9 mouse cellular contexts compared by ENCODE assay signal in the genomic region with DNA sequence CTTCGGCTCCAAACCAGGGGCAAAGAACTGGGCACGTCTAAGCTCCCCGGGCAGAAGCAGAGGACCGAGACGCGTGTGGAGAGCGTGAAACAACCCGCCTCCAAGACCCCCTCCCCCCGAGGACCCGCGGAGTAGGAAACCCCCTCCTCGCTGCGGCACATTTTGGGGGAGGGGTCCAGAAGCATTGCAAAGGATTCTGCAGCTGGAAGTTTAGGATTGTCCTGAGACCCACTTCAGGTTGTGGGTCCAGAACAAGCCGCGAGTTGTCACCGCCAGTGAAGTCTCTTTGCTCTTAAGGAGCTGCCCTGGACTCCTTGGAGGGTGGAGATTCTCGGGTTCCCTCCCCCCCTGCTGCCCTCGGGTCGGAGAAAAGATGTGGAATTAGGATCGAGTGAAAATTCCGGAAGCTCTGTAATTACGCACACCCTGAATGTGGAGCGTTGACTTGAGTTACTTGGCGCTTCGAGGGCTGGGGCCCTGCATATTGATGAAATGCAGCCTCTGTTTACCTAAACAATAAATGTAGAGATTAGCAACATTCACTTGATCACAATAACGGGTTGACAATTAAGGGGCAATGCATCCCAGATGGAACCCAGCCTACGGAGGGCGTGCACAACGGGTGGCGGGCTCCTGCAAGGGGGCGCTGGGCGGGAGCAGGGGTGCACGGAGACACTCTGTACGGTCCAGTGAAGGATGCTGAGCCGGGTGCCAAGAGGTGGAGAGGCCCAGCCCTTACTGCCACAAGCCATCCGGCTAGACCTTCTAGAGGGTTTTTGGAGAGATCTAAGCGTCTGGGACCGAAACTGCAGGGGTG. TPM values are rescaled to one million over a fixed set of nuclear protein-coding genes. Genes with fewer than 3 reads are reported as not detected.
DNase-seq lines count a peak whose midpoint lies in the region; ATAC-seq lines count a peak whose summit lies in the region.
"Had no signal": no experiment of that assay in that cellular context is flagged by ENCODE, and none has a peak within 500 bp of the region (broad histone marks: within the 10 kb centered on the region; RNA-seq: fewer than 3 reads in every experiment).

No protein-coding gene starts in this region.

- H3K27me3 ChIP-seq in kidney, embryonic 15.5 days = peaks cover 73% of the 10 kb centered on the region
- H3K27me3 ChIP-seq in embryonic facial prominence, embryonic 15.5 days = peaks cover 44% of the 10 kb centered on the region
- H3K27me3 ChIP-seq in intestine, embryonic 15.5 days (replicated peaks) = peaks cover 55% of the 10 kb centered on the region
- H3K27me3 ChIP-seq in neural tube, embryonic 12.5 days (replicated peaks) = peaks cover 69% of the 10 kb centered on the region

- no peaks in the 10 kb centered on the region for H3K9me3 ChIP-seq in kidney, embryonic 15.5 days (replicated peaks)
- H3K9me3 ChIP-seq in embryonic facial prominence, embryonic 15.5 days (replicated peaks) = no peaks in the 10 kb centered on the region
- no peaks in the 10 kb centered on the region for H3K9me3 ChIP-seq in intestine, embryonic 15.5 days
- H3K9me3 ChIP-seq in neural tube, embryonic 12.5 days = no peaks in the 10 kb centered on the region

- peak overlapping the region; percentile 53 for H3K4me3 ChIP-seq in kidney, embryonic 15.5 days (replicated peaks)
- H3K4me3 ChIP-seq in embryonic facial prominence, embryonic 15.5 days (replicated peaks) = peak overlapping the region; percentile 51
- H3K4me3 ChIP-seq in intestine, embryonic 15.5 days (replicated peaks) = peak overlapping the region; percentile 41
- H3K4me3 ChIP-seq in neural tube, embryonic 12.5 days = peak overlapping the region; percentile 29

- H3K36me3 ChIP-seq in kidney, embryonic 15.5 days = no peaks in the 10 kb centered on the region
- H3K36me3 ChIP-seq in embryonic facial prominence, embryonic 15.5 days = no peaks in the 10 kb centered on the region
- H3K36me3 ChIP-seq in intestine, embryonic 15.5 days = no peaks in the 10 kb centered on the region
- H3K36me3 ChIP-seq in neural tube, embryonic 12.5 days = no peaks in the 10 kb centered on the region

- peak; percentile 52; the same call in 1 of the 2 replicates for ATAC-seq in kidney, embryonic 15.5 days (replicated peaks; ENCODE audit: low FRiP score)
- peak; percentile 57; the same call in 1 of the 2 replicates for ATAC-seq in embryonic facial prominence, embryonic 15.5 days (ENCODE audit: insufficient number of reproducible peaks, low FRiP score, low TSS enrichment, low read depth)
- peak; percentile 59 for ATAC-seq in intestine, embryonic 15.5 days
- no peak for ATAC-seq in neural tube, embryonic 12.5 days (ENCODE audit: low FRiP score, low read depth)
- no peak for ATAC-seq in cerebellum, adult (ENCODE audit: insufficient number of reproducible peaks, low FRiP score, low TSS enrichment)
- ATAC-seq in megakaryocyte progenitor cell, adult 5-6 weeks (replicated peaks; ENCODE audit: poor library complexity) = no peak

- H3K27ac ChIP-seq in kidney, embryonic 15.5 days = no peak overlapping the region
- H3K27ac ChIP-seq in embryonic facial prominence, embryonic 15.5 days (replicated peaks) = peak overlapping the region; percentile 12
- H3K27ac ChIP-seq in intestine, embryonic 15.5 days = no peak overlapping the region
- H3K27ac ChIP-seq in neural tube, embryonic 12.5 days = no peak overlapping the region

- peak overlapping the region; percentile 89 for H3K4me2 ChIP-seq in kidney, embryonic 15.5 days
- H3K4me2 ChIP-seq in embryonic facial prominence, embryonic 15.5 days (replicated peaks) = peak overlapping the region; percentile 78
- H3K4me2 ChIP-seq in intestine, embryonic 15.5 days (replicated peaks) = peak overlapping the region; percentile 79
- H3K4me2 ChIP-seq in neural tube, embryonic 12.5 days (replicated peaks) = peak overlapping the region; percentile 58

- H3K4me1 ChIP-seq in kidney, embryonic 15.5 days = peaks cover 21% of the 10 kb centered on the region
- peaks cover 22% of the 10 kb centered on the region for H3K4me1 ChIP-seq in embryonic facial prominence, embryonic 15.5 days
- peaks cover 15% of the 10 kb centered on the region for H3K4me1 ChIP-seq in intestine, embryonic 15.5 days (replicated peaks)
- H3K4me1 ChIP-seq in neural tube, embryonic 12.5 days = peaks cover 7% of the 10 kb centered on the region; the same call in 1 of the 2 replicates

- 1% methylated on average over 38 of the region's 38 CpGs for whole genome bisulfite sequencing in kidney, embryonic 15.5 days
- WGBS in embryonic facial prominence, embryonic 15.5 days = 1% methylated on average over 38 of the region's 38 CpGs
- WGBS in intestine, embryonic 15.5 days = 1% methylated on average over 38 of the region's 38 CpGs
- 1% methylated on average over 38 of the region's 38 CpGs for WGBS in neural tube, embryonic 12.5 days

- H3K9ac ChIP-seq in kidney, embryonic 15.5 days = peak overlapping the region; percentile 1; the same call in 1 of the 2 replicates
- 0 out of 2 replicates have a peak overlapping the region, but pooled peaks have one; percentile 10 for H3K9ac ChIP-seq in embryonic facial prominence, embryonic 15.5 days
- peak overlapping the region; percentile 18 for H3K9ac ChIP-seq in intestine, embryonic 15.5 days
- no peak overlapping the region for H3K9ac ChIP-seq in neural tube, embryonic 12.5 days

- DNase-seq in kidney, postnatal 25 days = no peak
- DNase-seq in cerebellum, adult 9-11 months = no peak

RNA-seq across cellular contexts. Expression of a gene that starts 7.7 kb away (rescaled TPM):
- polyA plus RNA-seq in kidney, embryonic 15.5 days (2015; fragmentation: Nextera tagmentation; extraction: Ambion mirVana) = 0.06 TPM in 1 of 2 replicates, not detected in the other
- 2.7 and 2.9 TPM in 2 replicates for polyA plus RNA-seq in embryonic facial prominence, embryonic 15.5 days (2015; fragmentation: Nextera tagmentation; extraction: Ambion mirVana)
- polyA plus RNA-seq in intestine, embryonic 15.5 days (2015; fragmentation: Nextera tagmentation; extraction: Ambion mirVana) = not detected in 2 replicates
- 2.2 and 2.7 TPM in 2 replicates for polyA plus RNA-seq in neural tube, embryonic 12.5 days (2016; fragmentation: Nextera tagmentation; extraction: Ambion mirVana)
- total RNA-seq in megakaryocyte progenitor cell, adult 5-6 weeks (2015) = not detected in 2 replicates
- total RNA-seq in megakaryocyte progenitor cell, adult 5-6 weeks (2017) = not detected in 2 replicates
- polyA plus RNA-seq: spleen, adult 2 months had no signal

RNA-seq across cellular contexts. Expression of a gene that starts 45.3 kb away (rescaled TPM):
- polyA plus RNA-seq in kidney, embryonic 15.5 days (2015; fragmentation: Nextera tagmentation; extraction: Ambion mirVana) = 88.9 and 97.6 TPM in 2 replicates
- polyA plus RNA-seq in embryonic facial prominence, embryonic 15.5 days (2015; fragmentation: Nextera tagmentation; extraction: Ambion mirVana) = 90.7 and 91.1 TPM in 2 replicates
- 84.7 and 98.7 TPM in 2 replicates for polyA plus RNA-seq in intestine, embryonic 15.5 days (2015; fragmentation: Nextera tagmentation; extraction: Ambion mirVana)
- 84.5 and 86.3 TPM in 2 replicates for polyA plus RNA-seq in neural tube, embryonic 12.5 days (2016; fragmentation: Nextera tagmentation; extraction: Ambion mirVana)
- 157 and 170 TPM in 2 replicates for total RNA-seq in megakaryocyte progenitor cell, adult 5-6 weeks (2015)
- 152 and 154 TPM in 2 replicates for total RNA-seq in megakaryocyte progenitor cell, adult 5-6 weeks (2017)

RNA-seq across cellular contexts. Expression of a gene that starts 48.4 kb away (rescaled TPM):
- 18.5 TPM in 2 replicates for polyA plus RNA-seq in kidney, embryonic 15.5 days (2015; fragmentation: Nextera tagmentation; extraction: Ambion mirVana)
- 14.1 and 14.7 TPM in 2 replicates for polyA plus RNA-seq in embryonic facial prominence, embryonic 15.5 days (2015; fragmentation: Nextera tagmentation; extraction: Ambion mirVana)
- polyA plus RNA-seq in intestine, embryonic 15.5 days (2015; fragmentation: Nextera tagmentation; extraction: Ambion mirVana) = 16.4 and 16.7 TPM in 2 replicates
- 11.2 and 12.3 TPM in 2 replicates for polyA plus RNA-seq in neural tube, embryonic 12.5 days (2016; fragmentation: Nextera tagmentation; extraction: Ambion mirVana)
- total RNA-seq in megakaryocyte progenitor cell, adult 5-6 weeks (2015) = 7.5 and 13.9 TPM in 2 replicates
- total RNA-seq in megakaryocyte progenitor cell, adult 5-6 weeks (2017) = 15.5 and 22.7 TPM in 2 replicates

RNA-seq across cellular contexts. Expression of a gene that starts 48.5 kb away (rescaled TPM):
- 24.5 and 25.8 TPM in 2 replicates for polyA plus RNA-seq in kidney, embryonic 15.5 days (2015; fragmentation: Nextera tagmentation; extraction: Ambion mirVana)
- polyA plus RNA-seq in embryonic facial prominence, embryonic 15.5 days (2015; fragmentation: Nextera tagmentation; extraction: Ambion mirVana) = 23.3 and 26.6 TPM in 2 replicates
- polyA plus RNA-seq in intestine, embryonic 15.5 days (2015; fragmentation: Nextera tagmentation; extraction: Ambion mirVana) = 16.5 and 20.6 TPM in 2 replicates
- 23.9 and 24.6 TPM in 2 replicates for polyA plus RNA-seq in neural tube, embryonic 12.5 days (2016; fragmentation: Nextera tagmentation; extraction: Ambion mirVana)
- total RNA-seq in megakaryocyte progenitor cell, adult 5-6 weeks (2015) = 11.3 and 14.8 TPM in 2 replicates
- 9.7 and 20.9 TPM in 2 replicates for total RNA-seq in megakaryocyte progenitor cell, adult 5-6 weeks (2017)

Comparison
In these comparisons a context has a peak if more than half of its experiments do, and no peak if none do; other contexts are left out.
1. ATAC-seq: peak in kidney, embryonic 15.5 days (single experiment), embryonic facial prominence, embryonic 15.5 days (single experiment) and intestine, embryonic 15.5 days (single experiment); none in neural tube, embryonic 12.5 days (single experiment), cerebellum, adult (single experiment) and megakaryocyte progenitor cell, adult 5-6 weeks (single experiment).
2. Peak in every context shown above with its lines, with median percentiles within 50 percentile points of each other: H3K4me2 ChIP-seq and H3K4me3 ChIP-seq.